Mouse (Mus musculus) hindbrain, embryonic 15.5 days (tissue): ENCODE measurements at regions not wholly inside any gene's neighbourhood (a gene's known extent, or its start where the extent isn't known, plus 50 kb on each side); places are given as distances from the start of the nearest gene placed in this dataset.
"Not testable (repeated sequence)": the region's sequence is repeated elsewhere in the genome, so short reads cannot be mapped to it uniquely, and the experiment has no call there.

Source experiments
- ATAC-seq: fragments of 200-750 bp; cut with Nextera tagmentation; 2 replicates; pipeline ENCODE4 v1.8.0; 2017; ENCODE audit warnings: low read depth, moderate number of reproducible peaks, moderate TSS enrichment; ENCODE audit not compliant: low FRiP score
- H3K27ac ChIP-seq: fragments of 300-500 bp; sonication (generic); replicated peaks from 2 replicates; pipeline ENCODE4 v1.5.1; 2015; ENCODE audit warnings: mild to moderate bottlenecking, inconsistent platforms
- H3K27me3 ChIP-seq: fragments of 300-500 bp; sonication (generic); 2 replicates; pipeline ENCODE4 v1.6.1; 2015; ENCODE audit warnings: control low read depth, inconsistent platforms
- H3K36me3 ChIP-seq: fragments of 300-500 bp; sonication (generic); 2 replicates; pipeline ENCODE4 v1.6.1; 2015; ENCODE audit warnings: control low read depth, inconsistent platforms
- H3K4me1 ChIP-seq: fragments of 300-500 bp; sonication (generic); replicated peaks from 2 replicates; pipeline ENCODE4 v1.6.1; 2015; ENCODE audit warnings: control low read depth, inconsistent platforms
- H3K4me2 ChIP-seq: fragments of 300-500 bp; sonication (generic); 2 replicates; pipeline ENCODE4 v1.6.1; 2015; ENCODE audit warnings: moderate library complexity, mild to moderate bottlenecking, inconsistent platforms
- H3K4me3 ChIP-seq: fragments of 300-500 bp; sonication (generic); 2 replicates; pipeline ENCODE4 v1.5.1; 2015; ENCODE audit warnings: mild to moderate bottlenecking, inconsistent platforms
- H3K9ac ChIP-seq: fragments of 300-500 bp; sonication (generic); 2 replicates; pipeline ENCODE4 v1.6.1; 2015; ENCODE audit warnings: inconsistent platforms
- H3K9me3 ChIP-seq: fragments of 300-500 bp; sonication (generic); 2 replicates; pipeline ENCODE4 v1.6.1; 2016; ENCODE audit warnings: control low read depth, inconsistent platforms
- WGBS: fragments of 180-500 bp; shearing (Covaris S2); methylation state at CpG from one replicate; pipeline ENCODE4 v1.1.7; 2015; 5-methylcytosine and 5-hydroxymethylcytosine counted together

- H3K36me3 ChIP-seq, result no peaks in the 10 kb centered on the region
- H3K27me3 ChIP-seq, result no peaks in the 10 kb centered on the region
- no peaks in the 10 kb centered on the region for H3K4me1 ChIP-seq
- H3K9ac ChIP-seq, result no peak overlapping the region
- H3K4me3 ChIP-seq, result no peak overlapping the region
- H3K27ac ChIP-seq, result no peak overlapping the region
- H3K4me2 ChIP-seq, result no peak overlapping the region
- ATAC-seq, result no peak
- no peaks in the 10 kb centered on the region for H3K9me3 ChIP-seq
Measured at GRCm38 (mm10) chr1:194504207-194504606, 113.8 kb upstream of the Plxna2 start.

- Histone ChIP-seq H3K36me3 (no peaks in the 10 kb centered on the region), H3K9me3 (no peaks in the 10 kb centered on the region), H3K27ac (no peak overlapping the region), H3K4me3 (no peak overlapping the region), H3K27me3 (no peaks in the 10 kb centered on the region), H3K9ac (no peak overlapping the region), H3K4me1 (no peaks in the 10 kb centered on the region), H3K4me2 (no peak overlapping the region)
- 32% methylated on average over 3 of the region's 3 CpGs for WGBS
- ATAC-seq, result no peak
Measured at GRCm38 (mm10) chr1:194503517-194503916, 114.5 kb upstream of the Plxna2 start.

- no peak overlapping the region for H3K9ac ChIP-seq
- WGBS, result 90% methylated on average over 2 of the region's 2 CpGs
- no peak for ATAC-seq
- no peaks in the 10 kb centered on the region for H3K9me3 ChIP-seq
- H3K36me3 ChIP-seq, result no peaks in the 10 kb centered on the region
- H3K27ac ChIP-seq, result no peak overlapping the region
- no peaks in the 10 kb centered on the region for H3K4me1 ChIP-seq
- no peak overlapping the region for H3K4me3 ChIP-seq
- H3K27me3 ChIP-seq, result no peaks in the 10 kb centered on the region
- no peak overlapping the region for H3K4me2 ChIP-seq
Measured at GRCm38 (mm10) chr1:194496424-194496823, 121.6 kb upstream of the Plxna2 start.

- no peaks in the 10 kb centered on the region for H3K9me3 ChIP-seq
- no peaks in the 10 kb centered on the region for H3K36me3 ChIP-seq
- no peak overlapping the region for H3K4me2 ChIP-seq
- no peak for ATAC-seq
- H3K9ac ChIP-seq, result no peak overlapping the region
- no peaks in the 10 kb centered on the region for H3K27me3 ChIP-seq
- H3K27ac ChIP-seq, result no peak overlapping the region
- H3K4me3 ChIP-seq, result no peak overlapping the region
- H3K4me1 ChIP-seq, result no peaks in the 10 kb centered on the region
Measured at GRCm38 (mm10) chr1:194491111-194491510, 126.9 kb upstream of the Plxna2 start.

- Histone ChIP-seq H3K9ac (no peak overlapping the region), H3K27ac (no peak overlapping the region), H3K4me2 (no peak overlapping the region), H3K4me1 (no peaks in the 10 kb centered on the region), H3K4me3 (no peak overlapping the region), H3K36me3 (no peaks in the 10 kb centered on the region), H3K27me3 (no peaks in the 10 kb centered on the region), H3K9me3 (no peaks in the 10 kb centered on the region)
- ATAC-seq, result no peak
Measured at GRCm38 (mm10) chr1:194488126-194488525, 129.9 kb upstream of the Plxna2 start.

- no peak overlapping the region for H3K27ac ChIP-seq
- no peak for ATAC-seq
- H3K36me3 ChIP-seq, result no peaks in the 10 kb centered on the region
- no peak overlapping the region for H3K4me3 ChIP-seq
- H3K4me2 ChIP-seq, result no peak overlapping the region
- H3K27me3 ChIP-seq, result no peaks in the 10 kb centered on the region
- no peak overlapping the region for H3K9ac ChIP-seq
- H3K9me3 ChIP-seq, result no peaks in the 10 kb centered on the region
- H3K4me1 ChIP-seq, result no peaks in the 10 kb centered on the region
Measured at GRCm38 (mm10) chr1:194482717-194483059, 135.3 kb upstream of the Plxna2 start.

- no peak for ATAC-seq
- WGBS, result 69% methylated on average over 6 of the region's 6 CpGs
- Histone ChIP-seq H3K9ac (no peak overlapping the region), H3K9me3 (no peaks in the 10 kb centered on the region), H3K36me3 (no peaks in the 10 kb centered on the region), H3K27me3 (no peaks in the 10 kb centered on the region), H3K4me2 (no peak overlapping the region), H3K4me3 (no peak overlapping the region), H3K27ac (no peak overlapping the region), H3K4me1 (no peaks in the 10 kb centered on the region)
Measured at GRCm38 (mm10) chr1:194482001-194482716, 135.9 kb upstream of the Plxna2 start.

GRCm38 (mm10) chr1:194471281-194471680 is 146.7 kb upstream of the Plxna2 start:
- H3K4me2 ChIP-seq, H3K27me3 ChIP-seq, H3K4me1 ChIP-seq, H3K9me3 ChIP-seq, H3K9ac ChIP-seq, ATAC-seq, H3K4me3 ChIP-seq, H3K36me3 ChIP-seq, H3K27ac ChIP-seq: not testable (repeated sequence)
- whole genome bisulfite sequencing, result 73% methylated on average over 2 of the region's 2 CpGs

- no peak for ATAC-seq
- WGBS, result 92% methylated on average over 1 of the region's 1 CpGs
- H3K9me3 ChIP-seq, result no peaks in the 10 kb centered on the region
- no peaks in the 10 kb centered on the region for H3K4me1 ChIP-seq
- H3K36me3 ChIP-seq, result no peaks in the 10 kb centered on the region
- H3K4me3 ChIP-seq, result no peak overlapping the region
- no peak overlapping the region for H3K4me2 ChIP-seq
- H3K27ac ChIP-seq, result no peak overlapping the region
- no peak overlapping the region for H3K9ac ChIP-seq
- no peaks in the 10 kb centered on the region for H3K27me3 ChIP-seq
Measured at GRCm38 (mm10) chr1:194452480-194452879, 165.5 kb upstream of the Plxna2 start.

- Histone ChIP-seq H3K9me3 (no peaks in the 10 kb centered on the region), H3K9ac (no peak overlapping the region), H3K36me3 (no peaks in the 10 kb centered on the region), H3K4me2 (no peak overlapping the region), H3K27me3 (no peaks in the 10 kb centered on the region), H3K27ac (no peak overlapping the region), H3K4me3 (no peak overlapping the region), H3K4me1 (no peaks in the 10 kb centered on the region)
- no peak for ATAC-seq
- 95% methylated on average over 1 of the region's 1 CpGs for WGBS
Measured at GRCm38 (mm10) chr1:194443681-194444080, 174.3 kb upstream of the Plxna2 start.

GRCm38 (mm10) chr1:194437301-194437700 is 180.7 kb upstream of the Plxna2 start:
- Histone ChIP-seq H3K36me3 (no peaks in the 10 kb centered on the region), H3K9ac (no peak overlapping the region), H3K4me1 (no peaks in the 10 kb centered on the region), H3K4me2 (no peak overlapping the region), H3K27me3 (no peaks in the 10 kb centered on the region), H3K9me3 (no peaks in the 10 kb centered on the region), H3K4me3 (no peak overlapping the region), H3K27ac (no peak overlapping the region)
- no peak for ATAC-seq
- 86% methylated on average over 5 of the region's 5 CpGs for WGBS

GRCm38 (mm10) chr1:194435060-194435459 is 183.0 kb upstream of the Plxna2 start:
- no peaks in the 10 kb centered on the region for H3K9me3 ChIP-seq
- no peaks in the 10 kb centered on the region for H3K4me1 ChIP-seq
- no peak overlapping the region for H3K27ac ChIP-seq
- H3K27me3 ChIP-seq, result no peaks in the 10 kb centered on the region
- WGBS, result 54% methylated on average over 3 of the region's 3 CpGs
- H3K4me2 ChIP-seq, result no peak overlapping the region
- no peaks in the 10 kb centered on the region for H3K36me3 ChIP-seq
- no peak overlapping the region for H3K9ac ChIP-seq
- no peak for ATAC-seq
- H3K4me3 ChIP-seq, result no peak overlapping the region

GRCm38 (mm10) chr1:194428586-194428985 is 189.4 kb upstream of the Plxna2 start:
- 92% methylated on average over 3 of the region's 3 CpGs for WGBS
- Histone ChIP-seq H3K9me3 (no peaks in the 10 kb centered on the region), H3K4me1 (no peaks in the 10 kb centered on the region), H3K27ac (no peak overlapping the region), H3K36me3 (no peaks in the 10 kb centered on the region), H3K27me3 (no peaks in the 10 kb centered on the region), H3K4me3 (no peak overlapping the region), H3K9ac (no peak overlapping the region), H3K4me2 (no peak overlapping the region)
- ATAC-seq, result no peak
